Mouse (Mus musculus) brown adipose tissue, adult 24 weeks (tissue): ENCODE measurements at regions not wholly inside any gene's neighbourhood (a gene's known extent, or its start where the extent isn't known, plus 50 kb on each side); places are given as distances from the start of the nearest gene placed in this dataset.

Source experiments
- H3K27ac ChIP-seq: fragments of 200-500 bp; replicated peaks from 2 replicates; pipeline ENCODE4 v1.5.1; 2012; ENCODE audit warnings: low read depth, mild to moderate bottlenecking, low read length
- H3K4me1 ChIP-seq: fragments of 200-500 bp; 2 replicates; pipeline ENCODE4 v1.6.1; 2012; ENCODE audit warnings: low read length, mixed read lengths; ENCODE audit not compliant: control insufficient read depth, insufficient read depth, insufficient read length
- H3K4me3 ChIP-seq: fragments of 200-500 bp; 2 replicates; pipeline ENCODE4 v1.5.1; 2012; ENCODE audit warnings: low read depth, mild to moderate bottlenecking, low read length, moderate library complexity; ENCODE audit not compliant: insufficient read depth

GRCm38 (mm10) chr10:21824418-21825025, 57.5 kb upstream of the Sgk1 start:
- Histone ChIP-seq H3K27ac (no peak overlapping the region), H3K4me3 (no peak overlapping the region), H3K4me1 (peaks cover 6% of the 10 kb centered on the region)

- no peak overlapping the region; the same call in 1 of the 2 replicates for H3K27ac ChIP-seq
- H3K4me3 ChIP-seq: no peak overlapping the region
- peaks cover 6% of the 10 kb centered on the region for H3K4me1 ChIP-seq
Measured at GRCm38 (mm10) chr10:21826793-21827504, 55.0 kb upstream of the Sgk1 start.

GRCm38 (mm10) chr10:21827505-21827844, 54.5 kb upstream of the Sgk1 start:
- no peak overlapping the region; the same call in 1 of the 2 replicates for H3K27ac ChIP-seq
- H3K4me1 ChIP-seq: peaks cover 6% of the 10 kb centered on the region
- H3K4me3 ChIP-seq: no peak overlapping the region

- H3K27ac ChIP-seq: no peak overlapping the region
- no peak overlapping the region for H3K4me3 ChIP-seq
- peaks cover 6% of the 10 kb centered on the region for H3K4me1 ChIP-seq
Measured at GRCm38 (mm10) chr10:21828432-21829061, 53.4 kb upstream of the Sgk1 start.

GRCm38 (mm10) chr10:21829062-21829731, 52.8 kb upstream of the Sgk1 start:
- Histone ChIP-seq H3K4me1 (peaks cover 6% of the 10 kb centered on the region), H3K27ac (no peak overlapping the region), H3K4me3 (no peak overlapping the region)

- H3K4me3 ChIP-seq: no peak overlapping the region
- H3K27ac ChIP-seq: no peak overlapping the region
- H3K4me1 ChIP-seq: peaks cover 6% of the 10 kb centered on the region
Measured at GRCm38 (mm10) chr10:21831002-21831696, 50.8 kb upstream of the Sgk1 start.
